In genomic region chr1:36512966-36513280, GRCm38 (mm10) we compare ENCODE assay signal across 1 mouse cellular context.
TF ChIP-seq lines count a peak whose summit lies in the region.

No protein-coding gene starts in this region.

TF ChIP-seq in MEL, 35 proteins besides CTCF, POLR2A, EP300 and RAD21:
- TF ChIP-seq MAZ (IDR thresholded peaks at IDR 0.05; ENCODE audit: low read depth, low read length) (no peak), ZC3H11A (IDR thresholded peaks at IDR 0.05; ENCODE audit: low read depth, low read length) (no peak), POLR2AphosphoS5 (IDR thresholded peaks at IDR 0.05; ENCODE audit: borderline replicate concordance, low read depth, low read length) (no peak), USF1 (IDR thresholded peaks at IDR 0.05; ENCODE audit: low read depth, low read length) (no peak), ELF1 (IDR thresholded peaks at IDR 0.05; ENCODE audit: low read depth, low read length) (no peak), CHD2 (IDR thresholded peaks at IDR 0.05; ENCODE audit: low read length) (no peak), MAFK (IDR thresholded peaks at IDR 0.05; ENCODE audit: borderline replicate concordance, low read depth, low read length) (no peak), HCFC1 (IDR thresholded peaks at IDR 0.05; ENCODE audit: low read depth, low read length) (no peak), POLR2AphosphoS2 (IDR thresholded peaks at IDR 0.05; ENCODE audit: low read length) (no peak), ZKSCAN1 (IDR thresholded peaks at IDR 0.05; ENCODE audit: low read depth, low read length) (no peak)
